In genomic region chr10:33195919-33196318, GRCm38 (mm10) we compare ENCODE assay signal across 22 mouse cellular contexts.
DNase-seq lines count a peak whose midpoint lies in the region; ATAC-seq and TF ChIP-seq lines count a peak whose summit lies in the region.
"Had no signal": no experiment of that assay in that cellular context is flagged by ENCODE, and none has a peak within 500 bp of the region (broad histone marks: within the 10 kb centered on the region; RNA-seq: fewer than 3 reads in every experiment).

No protein-coding gene starts in this region.

- no peak overlapping the region for H3K4me2 ChIP-seq in stomach, postnatal 0 days (replicated peaks; ENCODE audit: low read depth)
- H3K4me2 ChIP-seq: embryonic facial prominence, embryonic 15.5 days; hindbrain, embryonic 15.5 days; liver, embryonic 13.5 days had no signal

- no peaks in the 10 kb centered on the region for H3K9me3 ChIP-seq in stomach, postnatal 0 days (ENCODE audit: control insufficient read depth, low read length)
- H3K9me3 ChIP-seq: embryonic facial prominence, embryonic 15.5 days; hindbrain, embryonic 15.5 days; liver, embryonic 13.5 days; megakaryocyte, embryonic 14.5 days had no signal

- ATAC-seq in Patski: peak; percentile 99
- ATAC-seq in stomach, postnatal 0 days (ENCODE audit: low FRiP score, low TSS enrichment): no peak
- ATAC-seq: forebrain, embryonic 14.5 days had no signal

- no peak overlapping the region for H3K27ac ChIP-seq in stomach, postnatal 0 days (replicated peaks)
- H3K27ac ChIP-seq: embryonic facial prominence, embryonic 15.5 days; hindbrain, embryonic 15.5 days; liver, embryonic 13.5 days had no signal

- H3K4me3 ChIP-seq in stomach, postnatal 0 days (ENCODE audit: low read depth, low read length): no peak overlapping the region
- H3K4me3 ChIP-seq: embryonic facial prominence, embryonic 15.5 days; hindbrain, embryonic 15.5 days; liver, embryonic 13.5 days; megakaryocyte, embryonic 14.5 days had no signal

- H3K36me3 ChIP-seq in stomach, postnatal 0 days (ENCODE audit: control insufficient read depth, insufficient read depth, low read length): no peaks in the 10 kb centered on the region
- H3K36me3 ChIP-seq: embryonic facial prominence, embryonic 15.5 days; hindbrain, embryonic 15.5 days; liver, embryonic 13.5 days had no signal

- DNase-seq in retina, postnatal 1 day: peak; percentile 0
- no peak for DNase-seq in retina, embryonic 14.5 days (ENCODE audit: low spot score)
- peak; percentile 49 for DNase-seq in Patski (ENCODE audit: low read depth, low spot score)
- DNase-seq in embryo, embryonic 11 days: peak; percentile 36
- DNase-seq in layer of hippocampus, adult 18-20 months (ENCODE audit: low spot score in 2 of 2): no peak
- DNase-seq in stomach, postnatal 0 days (ENCODE audit: low spot score): no peak
- DNase-seq in thymus, postnatal 4 days: no peak
- DNase-seq: adrenal gland, postnatal 14 days; cerebellum, adult 8-10 months; heart, postnatal 4 days; kidney, adult 8-10 months; kidney, postnatal 25 days; liver, embryonic 13.5 days; lung, adult 2 months; lung, postnatal 36 days; right cerebral cortex, postnatal 25 days; spleen, adult 18-20 months; thymus, postnatal 14 days had no signal

- CTCF ChIA-PET in Patski (lab: Charles Lee): no interaction called here

- TF ChIP-seq EP300 in stomach, postnatal 0 days (optimal IDR thresholded peaks at IDR 0.05): no peak

- no peak for TF ChIP-seq CTCF in Patski (IDR thresholded peaks at IDR 0.05)
- TF ChIP-seq CTCF in stomach, postnatal 0 days (IDR thresholded peaks at IDR 0.05; ENCODE audit: low read depth): no peak

- POLR2A ChIA-PET in Patski (lab: Charles Lee): no interaction called here

- H3K27me3 ChIP-seq in Patski: no peaks in the 10 kb centered on the region
- H3K27me3 ChIP-seq in stomach, postnatal 0 days (ENCODE audit: control insufficient read depth, insufficient read depth, low read length): no peaks in the 10 kb centered on the region
- H3K27me3 ChIP-seq: embryonic facial prominence, embryonic 15.5 days; hindbrain, embryonic 15.5 days; liver, embryonic 13.5 days; megakaryocyte, embryonic 14.5 days had no signal

- WGBS in stomach, postnatal 0 days: 13% methylated on average over 1 of the region's 1 CpGs

- in situ Hi-C loops in Patski (cut with MboI; ENCODE audit: low pct_unique_long_range_greater_than_20kb): no loop called here

- H3K4me1 ChIP-seq in stomach, postnatal 0 days (replicated peaks; ENCODE audit: control insufficient read depth, insufficient read depth): no peaks in the 10 kb centered on the region
- H3K4me1 ChIP-seq: embryonic facial prominence, embryonic 15.5 days; hindbrain, embryonic 15.5 days; liver, embryonic 13.5 days; megakaryocyte, embryonic 14.5 days had no signal

- no peak overlapping the region for H3K9ac ChIP-seq in stomach, postnatal 0 days (ENCODE audit: low read length)
- H3K9ac ChIP-seq: embryonic facial prominence, embryonic 15.5 days; hindbrain, embryonic 15.5 days; liver, embryonic 13.5 days had no signal

Comparison
In these comparisons a context has a peak if more than half of its experiments do, and no peak if none do; other contexts are left out.
1. DNase-seq: peak in retina, postnatal 1 day (single experiment), Patski (single experiment) and embryo, embryonic 11 days (single experiment); none in retina, embryonic 14.5 days (single experiment), layer of hippocampus, adult 18-20 months (0 of 2), stomach, postnatal 0 days (single experiment) and thymus, postnatal 4 days (single experiment).